Comparison of ENCODE assay signal across 13 mouse cellular contexts in the genomic region with DNA sequence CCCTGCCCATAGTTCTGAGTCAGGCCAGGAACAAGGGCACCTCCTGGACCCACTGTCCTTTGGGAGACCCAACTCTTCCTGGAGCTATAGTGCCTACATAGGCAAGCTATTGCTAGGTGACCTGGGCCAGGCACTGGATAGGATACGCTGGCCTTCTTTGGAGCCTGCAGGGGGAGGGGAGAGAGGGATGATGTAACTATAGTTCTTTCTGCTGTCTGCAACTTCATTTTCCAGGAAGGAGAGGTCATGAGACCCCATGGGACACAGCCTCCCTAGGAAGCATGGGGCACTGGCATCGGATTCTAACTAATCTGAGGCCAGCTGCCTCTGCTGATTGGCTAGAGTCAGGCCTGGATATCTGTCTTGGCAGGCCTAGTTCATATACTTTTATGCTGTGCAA. TPM values are rescaled to one million over a fixed set of nuclear protein-coding genes. Genes with fewer than 3 reads are reported as not detected.
DNase-seq lines count a peak whose midpoint lies in the region; ATAC-seq and TF ChIP-seq lines count a peak whose summit lies in the region.
"Had no signal": no experiment of that assay in that cellular context is flagged by ENCODE, and none has a peak within 500 bp of the region (broad histone marks: within the 10 kb centered on the region; RNA-seq: fewer than 3 reads in every experiment).

No protein-coding gene starts in this region.

- H3K4me1 ChIP-seq in midbrain, postnatal 0 days (ENCODE audit: insufficient read depth, low read length), result peaks cover 6% of the 10 kb centered on the region; the same call in 1 of the 2 replicates
- peaks cover 28% of the 10 kb centered on the region for H3K4me1 ChIP-seq in midbrain, embryonic 13.5 days (replicated peaks)
- peaks cover 47% of the 10 kb centered on the region for H3K4me1 ChIP-seq in heart, embryonic 10.5 days

- WGBS in midbrain, postnatal 0 days, result 53% methylated on average over 2 of the region's 2 CpGs
- WGBS in midbrain, embryonic 13.5 days, result 58% methylated on average over 2 of the region's 2 CpGs
- 17% methylated on average over 2 of the region's 2 CpGs for WGBS in heart, embryonic 10.5 days
- 61% methylated on average over 2 of the region's 2 CpGs for WGBS in macrophage (ENCODE audit: missing documents)

- ATAC-seq in midbrain, postnatal 0 days (ENCODE audit: low FRiP score), result no peak
- ATAC-seq in midbrain, embryonic 13.5 days, result no peak
- ATAC-seq: CD4-positive, CD25-positive, alpha-beta regulatory T cell, adult 4 months had no signal

- H3K4me2 ChIP-seq in midbrain, postnatal 0 days (ENCODE audit: low read depth, low read length, poor library complexity, severe bottlenecking), result no peak overlapping the region
- H3K4me2 ChIP-seq in midbrain, embryonic 13.5 days (replicated peaks), result no peak overlapping the region
- H3K4me2 ChIP-seq: midbrain, embryonic 12.5 days had no signal

- no peak overlapping the region for H3K9ac ChIP-seq in midbrain, postnatal 0 days (replicated peaks; ENCODE audit: low read length, poor library complexity, severe bottlenecking)
- H3K9ac ChIP-seq in midbrain, embryonic 13.5 days (replicated peaks), result no peak overlapping the region
- H3K9ac ChIP-seq: midbrain, embryonic 12.5 days had no signal

- no peaks in the 10 kb centered on the region for H3K36me3 ChIP-seq in midbrain, postnatal 0 days (ENCODE audit: insufficient read depth, low read length)
- no peaks in the 10 kb centered on the region for H3K36me3 ChIP-seq in midbrain, embryonic 13.5 days
- H3K36me3 ChIP-seq in heart, embryonic 10.5 days, result no peaks in the 10 kb centered on the region
- no peaks in the 10 kb centered on the region for H3K36me3 ChIP-seq in macrophage (ENCODE audit: inconsistent target)
- H3K36me3 ChIP-seq: midbrain, embryonic 12.5 days had no signal

- peak overlapping the region; percentile 10; the same call in 1 of the 2 replicates for H3K27ac ChIP-seq in gastrocnemius, adult 2 months
- peak overlapping the region; percentile 26; the same call in 1 of the 2 replicates for H3K27ac ChIP-seq in midbrain, postnatal 0 days (ENCODE audit: low read depth, low read length)
- no peak overlapping the region for H3K27ac ChIP-seq in midbrain, embryonic 13.5 days
- H3K27ac ChIP-seq in heart, embryonic 10.5 days, result peak overlapping the region; percentile 78
- peak overlapping the region; percentile 89 for H3K27ac ChIP-seq in macrophage

- TF ChIP-seq CTCF in gastrocnemius, adult 2 months (IDR thresholded peaks at IDR 0.05), result no peak
- TF ChIP-seq CTCF in midbrain, postnatal 0 days (IDR thresholded peaks at IDR 0.05), result no peak

- H3K4me3 ChIP-seq in gastrocnemius, adult 2 months, result no peak overlapping the region
- H3K4me3 ChIP-seq in midbrain, postnatal 0 days (ENCODE audit: low read depth, low read length), result no peak overlapping the region
- H3K4me3 ChIP-seq in midbrain, embryonic 13.5 days (replicated peaks), result no peak overlapping the region
- no peak overlapping the region for H3K4me3 ChIP-seq in heart, embryonic 10.5 days
- no peak overlapping the region for H3K4me3 ChIP-seq in macrophage (ENCODE audit: inconsistent target)
- H3K4me3 ChIP-seq: erythroblast, embryonic 14.5 days; midbrain, embryonic 12.5 days had no signal

- intact Hi-C loops in gastrocnemius, adult 2 months (cut with DNase I), result no loop called here
- intact Hi-C loops in gastrocnemius, postnatal 14 days (cut with DNase I; ENCODE audit: low total_unique reads), result no loop called here

- no peak for DNase-seq in gastrocnemius, adult 2 months
- DNase-seq in gastrocnemius, postnatal 14 days, result no peak
- DNase-seq in midbrain, postnatal 0 days (ENCODE audit: low spot score), result no peak
- no peak for DNase-seq in heart, embryonic 10.5 days (ENCODE audit: low spot score)
- no peak for DNase-seq in urinary bladder, postnatal 25 days (ENCODE audit: low spot score)
- no peak for DNase-seq in ovary, adult 18-20 months (ENCODE audit: low spot score)
- DNase-seq: kidney, postnatal 10 days; spleen, adult 18-20 months had no signal

- no peaks in the 10 kb centered on the region for H3K9me3 ChIP-seq in midbrain, postnatal 0 days (ENCODE audit: low read length)
- no peaks in the 10 kb centered on the region for H3K9me3 ChIP-seq in midbrain, embryonic 13.5 days
- H3K9me3 ChIP-seq in heart, embryonic 10.5 days, result no peaks in the 10 kb centered on the region
- H3K9me3 ChIP-seq: midbrain, embryonic 12.5 days had no signal

- no peaks in the 10 kb centered on the region for H3K27me3 ChIP-seq in midbrain, postnatal 0 days (ENCODE audit: insufficient read depth, low read length)
- H3K27me3 ChIP-seq in midbrain, embryonic 13.5 days, result no peaks in the 10 kb centered on the region
- no peaks in the 10 kb centered on the region for H3K27me3 ChIP-seq in heart, embryonic 10.5 days (ENCODE audit: insufficient read depth, poor library complexity, severe bottlenecking)
- H3K27me3 ChIP-seq: midbrain, embryonic 12.5 days had no signal

- H3K79me2 ChIP-seq in macrophage (ENCODE audit: inconsistent target), result no peaks in the 10 kb centered on the region

RNA-seq across cellular contexts. Expression of a gene that starts 38.2 kb away (rescaled TPM):
- 1 to 10 TPM; 1.4 to 2.1 TPM for total RNA-seq in gastrocnemius, adult 2 months (2021)
- 1 to 10 TPM; 1.8 to 2.5 TPM for total RNA-seq in gastrocnemius, postnatal 14 days (2021)
- total RNA-seq in midbrain, postnatal 0 days (2014; rRNA removed), result 6.5 and 8.7 TPM in 2 replicates
- polyA plus RNA-seq in midbrain, postnatal 0 days (2015; fragmentation: Nextera tagmentation; extraction: Ambion mirVana), result 9.8 and 11.7 TPM in 2 replicates
- 10.6 and 13.5 TPM in 2 replicates for polyA plus RNA-seq in midbrain, embryonic 13.5 days (2015; fragmentation: Nextera tagmentation; extraction: Ambion mirVana)
- polyA plus RNA-seq in heart, embryonic 10.5 days (2016; fragmentation: Nextera tagmentation; extraction: Ambion mirVana), result 36.5 and 42.3 TPM in 2 replicates
- 1 to 10 TPM; 1.9 to 9.1 (median 4.5) TPM for total RNA-seq in macrophage (2018; cell fraction: chromatin; rRNA removed)
- total RNA-seq in macrophage (2018; cell fraction: cytosol; rRNA removed), result 1 to 10 TPM; 2.2 to 5.2 (median 3.6) TPM
- 1 to 10 TPM; 1.0 to 5.8 (median 2.6) TPM for total RNA-seq in macrophage (2018; cell fraction: nucleus; rRNA removed)
- polyA plus RNA-seq in macrophage (2018), result 2.7 to 6.4 TPM (median 3.5 TPM) in 3 replicates

RNA-seq across cellular contexts. Expression of a gene that starts 49.3 kb away (rescaled TPM):
- 10 to 100 TPM; 26.6 to 34.6 TPM for total RNA-seq in gastrocnemius, adult 2 months (2021)
- 10 to 100 TPM; 13.9 to 17.6 TPM for total RNA-seq in gastrocnemius, postnatal 14 days (2021)
- 62.9 and 79.2 TPM in 2 replicates for total RNA-seq in midbrain, postnatal 0 days (2014; rRNA removed)
- polyA plus RNA-seq in midbrain, postnatal 0 days (2015; fragmentation: Nextera tagmentation; extraction: Ambion mirVana), result 18.4 and 19.4 TPM in 2 replicates
- 9.0 and 9.4 TPM in 2 replicates for polyA plus RNA-seq in midbrain, embryonic 13.5 days (2015; fragmentation: Nextera tagmentation; extraction: Ambion mirVana)
- 14.4 and 21.0 TPM in 2 replicates for polyA plus RNA-seq in heart, embryonic 10.5 days (2016; fragmentation: Nextera tagmentation; extraction: Ambion mirVana)
- 10 to 100 TPM in 19 of 26 experiments, 1 to 10 TPM in 7; 4.1 to 46.7 (median 12.6) TPM for total RNA-seq in macrophage (2018; cell fraction: chromatin; rRNA removed)
- 10 to 100 TPM; 32.4 to 87.1 (median 54.1) TPM for total RNA-seq in macrophage (2018; cell fraction: cytosol; rRNA removed)
- total RNA-seq in macrophage (2018; cell fraction: nucleus; rRNA removed), result 10 to 100 TPM; 16.5 to 77.6 (median 30.5) TPM
- polyA plus RNA-seq in macrophage (2018), result 58.0 to 112 TPM (median 63.3 TPM) in 3 replicates
